Mouse (Mus musculus) lung, embryonic 14.5 days (tissue): ENCODE data around the gene Gdpd5. TPM values are rescaled to one million over a fixed set of nuclear protein-coding genes. Genes with fewer than 3 reads are reported as not detected.

ENCODE experiments used
- ATAC-seq: fragments of 200-750 bp; cut with Nextera tagmentation; 2 replicates; pipeline ENCODE4 v1.8.0; 2017; ENCODE audit warnings: mild to moderate bottlenecking, moderate TSS enrichment, moderate library complexity; ENCODE audit not compliant: insufficient read depth
- DNase-seq: peaks from one replicate; pipeline ENCODE4 v3.0.0-alpha.2; 2015
- H3K27ac ChIP-seq: fragments of 300-500 bp; sonication (generic); 2 replicates; pipeline ENCODE4 v1.5.1; 2014; ENCODE audit warnings: low read depth, mild to moderate bottlenecking, moderate library complexity
- H3K27me3 ChIP-seq: fragments of 300-500 bp; sonication (generic); 2 replicates; pipeline ENCODE4 v1.6.1; 2014; ENCODE audit warnings: low read length, control low read depth; ENCODE audit not compliant: insufficient read depth
- H3K36me3 ChIP-seq: fragments of 300-500 bp; sonication (generic); 2 replicates; pipeline ENCODE4 v1.6.1; 2014; ENCODE audit warnings: control low read depth; ENCODE audit not compliant: insufficient read depth
- H3K4me1 ChIP-seq: fragments of 300-500 bp; sonication (generic); 2 replicates; pipeline ENCODE4 v1.6.1; 2014; ENCODE audit warnings: antibody characterized with exemption, control low read depth; ENCODE audit not compliant: insufficient read depth
- H3K4me2 ChIP-seq: fragments of 300-500 bp; sonication (generic); 2 replicates; pipeline ENCODE4 v1.6.1; 2014; ENCODE audit warnings: mild to moderate bottlenecking
- H3K4me3 ChIP-seq: fragments of 300-500 bp; sonication (generic); 2 replicates; pipeline ENCODE4 v1.5.1; 2014; ENCODE audit warnings: low read depth, low read length
- H3K9ac ChIP-seq: fragments of 300-500 bp; sonication (generic); 2 replicates; pipeline ENCODE4 v1.6.1; 2014
- H3K9me3 ChIP-seq: fragments of 300-500 bp; sonication (generic); 2 replicates; pipeline ENCODE4 v1.6.1; 2016; ENCODE audit warnings: low read depth, low read length, control low read depth
- CTCF ChIP-seq: IDR thresholded peaks from 2 replicates; pipeline ENCODE4 v1.5.1; 2016; ENCODE audit warnings: antibody characterized with exemption, low read depth
- WGBS: fragments of 180-500 bp; shearing (Covaris S2); extraction: QIAGEN DNeasy Blood & Tissue Kit; methylation state at CpG from one replicate; pipeline ENCODE4 v1.1.7; 2014; 5-methylcytosine and 5-hydroxymethylcytosine counted together
- polyA plus RNA-seq: library from polyadenylated mRNA; unstranded; fragments of >200 nt; fragmentation: Nextera tagmentation; extraction: Ambion mirVana; gene quantifications from 2 replicates; pipeline ENCODE4 v1.2.1, GENCODE M21; 2014

Gdpd5 gene
- 20.2 and 21.8 TPM in 2 replicates for polyA plus RNA-seq

GRCm38 (mm10) chr7:99381214-99382087, at the start of gene Gdpd5:
Gdpd5 (plus strand) TSS chr7:99381414.
- Histone ChIP-seq H3K9ac (peak within 1 kb of the TSS; percentile 72), H3K4me1 (peaks cover 22% of the 10 kb centered on the region), H3K27ac (peak within 1 kb of the TSS; percentile 93), H3K9me3 (no peaks in the 10 kb centered on the region), H3K27me3 (no peaks in the 10 kb centered on the region), H3K4me2 (peak within 1 kb of the TSS; percentile 95), H3K36me3 (no peaks in the 10 kb centered on the region), H3K4me3 (peak within 1 kb of the TSS; percentile 63)
- no peak for TF ChIP-seq CTCF
- DNase-seq (peak; percentile 99), ATAC-seq (peak; percentile 96)
- under 1% methylated on average over 73 of the region's 73 CpGs for WGBS

- H3K9ac ChIP-seq, result no peak overlapping the region
- DNase-seq, result peak; percentile 95
- no peak overlapping the region for H3K27ac ChIP-seq
- H3K4me2 ChIP-seq, result no peak overlapping the region
- TF ChIP-seq CTCF, result peak; percentile 98
- H3K27me3 ChIP-seq, result no peaks in the 10 kb centered on the region
- H3K4me3 ChIP-seq, result no peak overlapping the region
- no peaks in the 10 kb centered on the region for H3K4me1 ChIP-seq
- ATAC-seq, result peak; percentile 68; the same call in 1 of the 2 replicates
- 42% methylated on average over 12 of the region's 12 CpGs for WGBS
- no peaks in the 10 kb centered on the region for H3K36me3 ChIP-seq
- no peaks in the 10 kb centered on the region for H3K9me3 ChIP-seq
These were observed 48.3 kb upstream of the Gdpd5 start for GRCm38 (mm10) chr7:99332774-99333480.

DNA sequence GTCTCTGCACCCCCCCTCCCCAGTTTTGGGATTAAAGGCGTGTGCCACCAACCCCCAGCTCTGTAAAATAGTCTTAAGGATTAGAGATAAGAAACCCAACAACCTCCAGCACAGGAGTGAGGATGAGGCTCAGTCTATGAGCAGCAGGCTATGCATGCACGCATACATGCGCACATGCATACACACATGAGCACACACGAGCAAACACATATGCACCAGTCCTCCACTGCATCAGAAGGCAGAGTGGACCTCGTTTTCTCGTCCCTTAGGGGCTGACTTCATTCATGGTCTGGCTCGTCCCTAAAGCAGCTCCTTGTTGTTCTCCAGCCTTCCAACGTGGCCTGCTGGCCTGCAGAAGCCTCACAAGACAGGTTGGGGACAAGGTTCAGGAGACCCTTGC, 40.5 kb upstream of the Gdpd5 start:
- no peaks in the 10 kb centered on the region for H3K9me3 ChIP-seq
- H3K4me1 ChIP-seq, result no peaks in the 10 kb centered on the region
- no peaks in the 10 kb centered on the region for H3K27me3 ChIP-seq
- no peak overlapping the region for H3K4me2 ChIP-seq
- no peak overlapping the region for H3K4me3 ChIP-seq
- 77% methylated on average over 8 of the region's 8 CpGs for WGBS
- H3K36me3 ChIP-seq, result peaks cover 57% of the 10 kb centered on the region
- no peak overlapping the region for H3K27ac ChIP-seq
- H3K9ac ChIP-seq, result no peak overlapping the region
- no peak for DNase-seq
- no peak for ATAC-seq
- TF ChIP-seq CTCF, result no peak

DNA sequence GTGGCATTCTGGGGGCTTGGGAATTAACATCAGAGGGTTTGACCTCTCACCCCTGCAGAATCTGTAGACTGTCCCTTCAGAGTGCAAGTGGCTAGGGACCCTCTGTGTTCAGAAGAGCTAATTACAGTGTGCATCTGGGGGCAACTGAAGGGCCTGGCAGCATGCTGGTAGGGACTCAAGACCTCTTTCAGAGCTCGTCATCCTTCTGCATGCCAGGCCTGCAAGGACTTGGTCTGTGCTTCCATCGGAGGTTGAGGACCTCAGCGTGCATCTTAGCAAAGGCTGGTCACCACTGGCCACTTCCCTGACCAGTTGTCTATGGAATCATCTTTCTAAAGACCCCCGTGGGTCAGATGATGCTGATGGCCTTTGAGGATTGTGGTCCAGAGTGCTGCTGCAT, 37.6 kb upstream of the Gdpd5 start:
- ATAC-seq (peak; percentile 13; the same call in 1 of the 2 replicates), DNase-seq (no peak)
- 80% methylated on average over 4 of the region's 4 CpGs for WGBS
- Histone ChIP-seq H3K4me3 (no peak overlapping the region), H3K4me1 (no peaks in the 10 kb centered on the region), H3K9me3 (no peaks in the 10 kb centered on the region), H3K27me3 (no peaks in the 10 kb centered on the region), H3K27ac (no peak overlapping the region), H3K36me3 (peaks cover 86% of the 10 kb centered on the region), H3K9ac (no peak overlapping the region), H3K4me2 (no peak overlapping the region)
- TF ChIP-seq CTCF, result no peak

GRCm38 (mm10) chr7:99347268-99347667, 33.9 kb upstream of the Gdpd5 start:
- no peak overlapping the region for H3K4me2 ChIP-seq
- no peak overlapping the region for H3K27ac ChIP-seq
- H3K9me3 ChIP-seq, result no peaks in the 10 kb centered on the region
- peaks cover 10% of the 10 kb centered on the region for H3K4me1 ChIP-seq
- H3K4me3 ChIP-seq, result no peak overlapping the region
- 93% methylated on average over 10 of the region's 10 CpGs for WGBS
- ATAC-seq (no peak), DNase-seq (no peak)
- peaks cover 96% of the 10 kb centered on the region for H3K36me3 ChIP-seq
- TF ChIP-seq CTCF, result no peak
- H3K9ac ChIP-seq, result no peak overlapping the region
- no peaks in the 10 kb centered on the region for H3K27me3 ChIP-seq

DNA sequence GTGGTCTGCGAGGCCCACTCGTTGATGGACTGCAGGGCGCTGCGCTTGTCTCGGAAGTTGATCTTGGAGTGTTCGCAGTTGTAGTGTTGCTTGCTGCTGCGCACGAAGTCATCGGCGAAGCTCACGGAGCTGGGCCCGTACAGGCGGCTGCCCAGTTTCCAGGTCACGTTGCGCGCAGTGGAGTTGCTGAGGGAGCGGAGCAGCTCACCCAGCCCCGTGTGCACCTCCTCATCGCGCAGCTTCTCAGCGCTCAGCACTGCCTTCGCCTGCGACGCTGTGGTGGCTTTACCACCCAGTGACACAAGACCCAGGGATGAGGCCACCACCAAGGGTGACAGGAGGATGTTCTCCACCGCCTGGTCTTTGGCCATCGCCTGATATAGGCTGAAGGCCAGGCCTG, 32.3 kb upstream of the Gdpd5 start:
- no peak for DNase-seq
- Histone ChIP-seq H3K4me2 (peak overlapping the region; percentile 98), H3K4me3 (no peak overlapping the region)

More for the DNA sequence above, 32.3 kb upstream of the Gdpd5 start:
- Histone ChIP-seq H3K36me3 (peaks cover 79% of the 10 kb centered on the region), H3K4me1 (peaks cover 16% of the 10 kb centered on the region), H3K9me3 (no peaks in the 10 kb centered on the region), H3K27me3 (no peaks in the 10 kb centered on the region), H3K27ac (no peak overlapping the region), H3K9ac (no peak overlapping the region)
- ATAC-seq, result no peak
- no peak for TF ChIP-seq CTCF
- WGBS, result 92% methylated on average over 26 of the region's 26 CpGs
